Mouse (Mus musculus) kidney, embryonic 16.5 days (tissue): ENCODE measurements around the gene Dtd1. TPM values are rescaled to one million over a fixed set of nuclear protein-coding genes. Genes with fewer than 3 reads are reported as not detected.
"Not testable (repeated sequence)": the region's sequence is repeated elsewhere in the genome, so short reads cannot be mapped to it uniquely, and the experiment has no call there.

Experiments used
- ATAC-seq: fragments of 200-750 bp; cut with Nextera tagmentation; 2 replicates; pipeline ENCODE4 v1.8.0; 2017; ENCODE audit warnings: moderate TSS enrichment; ENCODE audit not compliant: low FRiP score, low TSS enrichment
- H3K27ac ChIP-seq: fragments of 300-500 bp; sonication (generic); 2 replicates; pipeline ENCODE4 v1.5.1; 2014; ENCODE audit warnings: low read length
- H3K27me3 ChIP-seq: fragments of 300-500 bp; sonication (generic); 2 replicates; pipeline ENCODE4 v1.6.1; 2014; ENCODE audit warnings: low read length, control low read depth, mixed read lengths; ENCODE audit not compliant: insufficient read depth
- H3K36me3 ChIP-seq: fragments of 300-500 bp; sonication (generic); 2 replicates; pipeline ENCODE4 v1.6.1; 2014; ENCODE audit warnings: low read length, control low read depth, mixed read lengths; ENCODE audit not compliant: insufficient read depth
- H3K4me1 ChIP-seq: fragments of 300-500 bp; sonication (generic); 2 replicates; pipeline ENCODE4 v1.6.1; 2014; ENCODE audit warnings: low read length, control low read depth, mixed read lengths; ENCODE audit not compliant: insufficient read depth
- H3K4me2 ChIP-seq: fragments of 300-500 bp; sonication (generic); replicated peaks from 2 replicates; pipeline ENCODE4 v1.6.1; 2014; ENCODE audit warnings: low read depth, low read length
- H3K4me3 ChIP-seq: fragments of 300-500 bp; sonication (generic); 2 replicates; pipeline ENCODE4 v1.5.1; 2014; ENCODE audit warnings: mild to moderate bottlenecking, low read length
- H3K9ac ChIP-seq: fragments of 300-500 bp; sonication (generic); replicated peaks from 2 replicates; pipeline ENCODE4 v1.6.1; 2014; ENCODE audit warnings: low read length
- H3K9me3 ChIP-seq: fragments of 300-500 bp; sonication (generic); 2 replicates; pipeline ENCODE4 v1.6.1; 2016; ENCODE audit warnings: low read length, control low read depth
- WGBS: fragments of 180-500 bp; shearing (Covaris S2); extraction: QIAGEN DNeasy Blood & Tissue Kit; methylation state at CpG from one replicate; pipeline ENCODE4 v1.1.7; 2014; 5-methylcytosine and 5-hydroxymethylcytosine counted together
- polyA plus RNA-seq: library from polyadenylated mRNA; unstranded; fragments of >200 nt; fragmentation: Nextera tagmentation; extraction: Ambion mirVana; gene quantifications from 2 replicates; pipeline ENCODE4 v1.2.1, GENCODE M21; 2015

The Dtd1 gene
- 46.9 and 47.0 TPM in 2 replicates for polyA plus RNA-seq

GRCm38 (mm10) chr2:144599831-144600687 lies at the start of gene Dtd1:
Gene Dtd1 (plus strand): TSS chr2:144599897.
- peak; percentile 96 for ATAC-seq
- 0 out of 2 replicates have a peak, but pooled peaks cover 7% of the 10 kb centered on the region for H3K4me1 ChIP-seq
- peak within 1 kb of the TSS; percentile 89 for H3K9ac ChIP-seq
- 2% methylated on average over 43 of the region's 50 CpGs for WGBS
- no peak within 1 kb of the TSS for H3K27ac ChIP-seq
- no peaks in the 10 kb centered on the region for H3K9me3 ChIP-seq
- H3K27me3 ChIP-seq, result no peaks in the 10 kb centered on the region
- H3K36me3 ChIP-seq, result peaks cover 5% of the 10 kb centered on the region; the same call in 1 of the 2 replicates
- peak within 1 kb of the TSS; percentile 76 for H3K4me3 ChIP-seq
- peak within 1 kb of the TSS; percentile 82 for H3K4me2 ChIP-seq

- WGBS, result under 1% methylated on average over 17 of the region's 17 CpGs
- H3K27me3 ChIP-seq, result no peaks in the 10 kb centered on the region
Measured at GRCm38 (mm10) chr2:144550529-144550928, 49.2 kb upstream of the Dtd1 start, which contains the start of gene Rbbp9. Gene Rbbp9 (minus strand): TSS chr2:144550869.

GRCm38 (mm10) chr2:144553905-144554304 lies 45.8 kb upstream of the Dtd1 start:
- no peaks in the 10 kb centered on the region for H3K27me3 ChIP-seq
- no peak for ATAC-seq
- H3K4me2 ChIP-seq, result no peak overlapping the region
- no peaks in the 10 kb centered on the region for H3K36me3 ChIP-seq
- H3K27ac ChIP-seq, result no peak overlapping the region
- peaks cover 26% of the 10 kb centered on the region for H3K4me1 ChIP-seq
- no peak overlapping the region for H3K9ac ChIP-seq
- H3K9me3 ChIP-seq, result no peaks in the 10 kb centered on the region
- H3K4me3 ChIP-seq, result no peak overlapping the region
- WGBS, result 90% methylated on average over 3 of the region's 3 CpGs

More at GRCm38 (mm10) chr2:144550529-144550928, 49.2 kb upstream of the Dtd1 start, which contains the start of gene Rbbp9:
- Histone ChIP-seq H3K27ac (peak within 1 kb of the TSS; percentile 91), H3K4me1 (peaks cover 23% of the 10 kb centered on the region), H3K4me2 (peak within 1 kb of the TSS; percentile 53), H3K9me3 (no peaks in the 10 kb centered on the region), H3K9ac (peak within 1 kb of the TSS; percentile 92), H3K4me3 (peak within 1 kb of the TSS; percentile 92), H3K36me3 (peaks cover 19% of the 10 kb centered on the region; the same call in 1 of the 2 replicates)
- ATAC-seq, result peak; percentile 95

- peaks cover 19% of the 10 kb centered on the region for H3K4me1 ChIP-seq
- no peaks in the 10 kb centered on the region for H3K27me3 ChIP-seq
- ATAC-seq, result peak; percentile 39
- peak overlapping the region; percentile 86 for H3K4me3 ChIP-seq
- peak overlapping the region; percentile 86 for H3K9ac ChIP-seq
- WGBS, result 2% methylated on average over 14 of the region's 14 CpGs
- no peaks in the 10 kb centered on the region for H3K9me3 ChIP-seq
- H3K4me2 ChIP-seq, result peak overlapping the region; percentile 54
- peaks cover 7% of the 10 kb centered on the region for H3K36me3 ChIP-seq
- H3K27ac ChIP-seq, result peak overlapping the region; percentile 97
Measured at GRCm38 (mm10) chr2:144555286-144555819, 44.3 kb upstream of the Dtd1 start.

- Histone ChIP-seq H3K9me3 (no peaks in the 10 kb centered on the region), H3K4me1 (peaks cover 19% of the 10 kb centered on the region), H3K27me3 (no peaks in the 10 kb centered on the region), H3K9ac (peak within 1 kb of the TSS; percentile 86), H3K4me3 (peak within 1 kb of the TSS; percentile 86), H3K4me2 (peak within 1 kb of the TSS; percentile 73), H3K27ac (peak within 1 kb of the TSS; percentile 97), H3K36me3 (peaks cover 9% of the 10 kb centered on the region)
- ATAC-seq, result peak; percentile 98
- WGBS, result under 1% methylated on average over 44 of the region's 44 CpGs
Measured at GRCm38 (mm10) chr2:144555820-144556552, 43.7 kb upstream of the Dtd1 start, which contains the start of gene Sec23b. Gene Sec23b (plus strand): TSS chr2:144556229.

- Histone ChIP-seq H3K27me3 (no peaks in the 10 kb centered on the region), H3K4me1 (no peaks in the 10 kb centered on the region), H3K9me3 (peaks cover 4% of the 10 kb centered on the region; the same call in 1 of the 2 replicates), H3K9ac (no peak overlapping the region), H3K27ac (no peak overlapping the region), H3K4me2 (no peak overlapping the region), H3K4me3 (no peak overlapping the region), H3K36me3 (peaks cover 54% of the 10 kb centered on the region)
- no peak for ATAC-seq
- WGBS, result 83% methylated on average over 4 of the region's 4 CpGs
Measured at GRCm38 (mm10) chr2:144588723-144589122, 11.0 kb upstream of the Dtd1 start.

- H3K4me2 ChIP-seq, H3K4me1 ChIP-seq, H3K27me3 ChIP-seq, H3K9ac ChIP-seq, H3K9me3 ChIP-seq, ATAC-seq, H3K27ac ChIP-seq, H3K4me3 ChIP-seq: not testable (repeated sequence)
- H3K36me3 ChIP-seq, result peaks cover 19% of the 10 kb centered on the region
- 66% methylated on average over 8 of the region's 8 CpGs for WGBS
Measured at GRCm38 (mm10) chr2:144593036-144593435, 6.7 kb upstream of the Dtd1 start.

- peak within 1 kb of the TSS; percentile 35; the same call in 1 of the 2 replicates for H3K27ac ChIP-seq
Measured at GRCm38 (mm10) chr2:144593951-144594651, 5.6 kb upstream of the Dtd1 start, which contains the start of gene Smim26. Gene Smim26 (plus strand): TSS chr2:144594054.

GRCm38 (mm10) chr2:144598006-144598405 lies 1.7 kb upstream of the Dtd1 start:
- Histone ChIP-seq H3K27ac (no peak overlapping the region), H3K9ac (no peak overlapping the region), H3K9me3 (no peaks in the 10 kb centered on the region), H3K4me1 (0 out of 2 replicates have a peak, but pooled peaks cover 7% of the 10 kb centered on the region), H3K4me3 (no peak overlapping the region), H3K4me2 (no peak overlapping the region), H3K27me3 (no peaks in the 10 kb centered on the region), H3K36me3 (peaks cover 5% of the 10 kb centered on the region; the same call in 1 of the 2 replicates)
- ATAC-seq, result no peak
- 76% methylated on average over 2 of the region's 2 CpGs for WGBS

More at GRCm38 (mm10) chr2:144593951-144594651, 5.6 kb upstream of the Dtd1 start, which contains the start of gene Smim26:
- under 1% methylated on average over 31 of the region's 31 CpGs for WGBS
- no peaks in the 10 kb centered on the region for H3K4me1 ChIP-seq
- no peaks in the 10 kb centered on the region for H3K9me3 ChIP-seq
- H3K27me3 ChIP-seq, result no peaks in the 10 kb centered on the region
- peaks cover 9% of the 10 kb centered on the region for H3K36me3 ChIP-seq
- peak within 1 kb of the TSS; percentile 67 for H3K4me2 ChIP-seq
- peak within 1 kb of the TSS; percentile 68 for H3K9ac ChIP-seq
- peak; percentile 99 for ATAC-seq
- H3K4me3 ChIP-seq, result peak within 1 kb of the TSS; percentile 70
